ENCODE assay signal across 2 mouse cellular contexts in the genomic region with DNA sequence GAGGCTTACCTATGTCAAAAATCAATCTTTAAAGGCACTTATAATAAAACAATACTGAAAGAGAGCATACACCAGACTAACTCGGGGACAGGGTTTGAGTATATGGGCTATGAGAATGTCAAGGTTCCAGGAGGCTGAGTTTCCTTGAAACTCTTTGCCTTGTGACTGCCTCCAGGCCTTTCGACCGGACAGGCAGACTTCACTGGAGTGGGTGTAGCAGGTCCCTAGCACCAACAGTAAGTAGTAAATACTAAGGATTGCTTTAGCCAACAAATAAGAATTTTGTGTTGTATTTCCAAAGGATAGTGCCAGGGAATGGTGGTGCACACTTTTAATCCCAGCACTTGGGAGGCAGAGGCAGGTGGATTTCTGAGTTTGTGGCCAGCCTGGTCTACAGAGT. TPM values are rescaled to one million over a fixed set of nuclear protein-coding genes. Genes with fewer than 3 reads are reported as not detected.
"Had no signal": no experiment of that assay in that cellular context is flagged by ENCODE, and none has a peak within 500 bp of the region (broad histone marks: within the 10 kb centered on the region; RNA-seq: fewer than 3 reads in every experiment).

No protein-coding gene starts in this region.

RNA-seq across cellular contexts. Expression of gene Gm10037, which starts 31.8 kb away (rescaled TPM):
- total RNA-seq: hematopoietic stem cell, adult 5-6 weeks had no signal
- polyA plus RNA-seq: inflammation-experienced regulatory T-cells, adult 6 months had no signal
